ENCODE assay signal across 8 mouse cellular contexts in the genomic region with DNA sequence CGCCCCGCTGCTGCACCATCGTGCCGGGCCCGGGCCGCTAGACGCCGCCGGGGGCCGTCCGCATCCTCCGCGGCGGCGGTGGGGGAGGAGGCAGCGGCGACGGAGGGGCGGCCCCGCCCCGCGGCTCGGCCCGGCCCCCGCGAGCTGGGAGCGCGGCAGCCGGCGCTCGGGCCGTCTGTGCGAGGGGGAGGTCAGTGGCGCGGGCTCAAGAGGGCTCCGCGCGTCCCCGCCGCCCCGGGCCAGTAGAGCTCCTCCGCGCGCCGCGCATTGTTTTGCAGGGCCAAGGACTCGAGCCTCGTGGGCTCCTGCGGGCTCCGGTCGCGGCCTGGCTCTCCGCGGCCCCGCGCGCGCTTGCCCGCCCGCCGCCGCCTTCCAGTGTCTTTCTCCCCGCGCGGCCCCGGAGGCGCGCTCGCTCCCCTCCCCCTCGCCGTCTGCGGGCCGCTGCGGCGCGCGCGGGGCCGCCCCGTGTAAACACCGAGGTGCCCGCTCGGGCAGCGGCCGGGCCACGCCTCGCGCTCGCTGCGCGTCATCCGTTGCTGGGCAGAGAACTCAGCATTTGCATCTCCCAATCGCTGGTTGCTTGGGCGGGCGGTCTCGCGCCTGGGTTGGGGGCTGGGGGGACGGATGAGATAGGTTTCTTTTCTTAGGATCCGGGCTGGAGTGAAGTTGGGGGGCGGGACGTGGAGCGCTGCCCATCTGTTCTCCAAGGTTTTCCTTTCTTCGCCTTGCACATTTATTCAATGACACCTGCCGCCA. TPM values are rescaled to one million over a fixed set of nuclear protein-coding genes. Genes with fewer than 3 reads are reported as not detected.
A peak's percentile ranks its signal among the peaks of the same experiment; 100 is the strongest.
DNase-seq lines count a peak whose midpoint lies in the region; ATAC-seq and TF ChIP-seq lines count a peak whose summit lies in the region.

A gene (minus strand): TSS at position 384 of the 756 bp plus-strand sequence.

- under 1% methylated on average over 54 of the region's 104 CpGs for WGBS in forebrain, embryonic 15.5 days
- under 1% methylated on average over 82 of the region's 104 CpGs for WGBS in large intestine, adult 2 months
- under 1% methylated on average over 43 of the region's 104 CpGs for WGBS in liver, postnatal 0 days (ENCODE audit: insufficient replicate concordance)
- under 1% methylated on average over 84 of the region's 104 CpGs for WGBS in neural tube, embryonic 13.5 days

- TF ChIP-seq EP300 in liver, postnatal 0 days (IDR thresholded peaks at IDR 0.05; ENCODE audit: low read depth) = no peak

- peak; percentile 94 for DNase-seq in ES-CJ7 (ENCODE audit: low read depth, low spot score)
- peak; percentile 93 for DNase-seq in cerebellum, adult 11 months
- peak; percentile 98 to 100 for DNase-seq in heart, postnatal 14 days
- DNase-seq in large intestine, adult 2 months (ENCODE audit: low read depth, low spot score) = peak; percentile 56
- DNase-seq in liver, postnatal 0 days = peak; percentile 98
- DNase-seq in telencephalon, adult 2 months (ENCODE audit: low read depth, low spot score) = peak; percentile 87

- H3K9me3 ChIP-seq in forebrain, embryonic 15.5 days = no peaks in the 10 kb centered on the region
- H3K9me3 ChIP-seq in liver, postnatal 0 days (ENCODE audit: low read length) = no peaks in the 10 kb centered on the region
- H3K9me3 ChIP-seq in neural tube, embryonic 13.5 days = no peaks in the 10 kb centered on the region

- peak within 1 kb of the TSS; percentile 86 for H3K4me3 ChIP-seq in forebrain, embryonic 15.5 days
- H3K4me3 ChIP-seq in liver, postnatal 0 days (ENCODE audit: low read depth, low read length) = peak within 1 kb of the TSS; percentile 73
- peak within 1 kb of the TSS; percentile 84 for H3K4me3 ChIP-seq in neural tube, embryonic 13.5 days

- H3K9ac ChIP-seq in forebrain, embryonic 15.5 days (replicated peaks) = peak within 1 kb of the TSS; percentile 96
- H3K9ac ChIP-seq in liver, postnatal 0 days (replicated peaks) = peak within 1 kb of the TSS; percentile 73
- peak within 1 kb of the TSS; percentile 98 for H3K9ac ChIP-seq in neural tube, embryonic 13.5 days

- no peaks in the 10 kb centered on the region for H3K36me3 ChIP-seq in forebrain, embryonic 15.5 days
- no peaks in the 10 kb centered on the region for H3K36me3 ChIP-seq in liver, postnatal 0 days (replicated peaks; ENCODE audit: insufficient read depth, low read length)
- peaks cover 14% of the 10 kb centered on the region for H3K36me3 ChIP-seq in neural tube, embryonic 13.5 days

- ATAC-seq in forebrain, embryonic 15.5 days (replicated peaks) = peak; percentile 78
- ATAC-seq in liver, postnatal 0 days = peak; percentile 66
- ATAC-seq in neural tube, embryonic 13.5 days (ENCODE audit: low read depth) = peak; percentile 71

- peak within 1 kb of the TSS; percentile 100 for H3K27ac ChIP-seq in forebrain, embryonic 15.5 days (replicated peaks)
- H3K27ac ChIP-seq in liver, postnatal 0 days (ENCODE audit: low read depth) = peak within 1 kb of the TSS; percentile 93
- H3K27ac ChIP-seq in neural tube, embryonic 13.5 days (replicated peaks) = peak within 1 kb of the TSS; percentile 100

- intact Hi-C loops in heart, postnatal 14 days (cut with DNase I) = loop anchor here (1.0 kb wide), 1 partner anchor 16 kb away; no protein-coding TSS in a partner anchor

- H3K4me1 ChIP-seq in forebrain, embryonic 15.5 days = peaks cover 46% of the 10 kb centered on the region
- H3K4me1 ChIP-seq in liver, postnatal 0 days (ENCODE audit: insufficient read depth) = peaks cover 28% of the 10 kb centered on the region
- peaks cover 52% of the 10 kb centered on the region for H3K4me1 ChIP-seq in neural tube, embryonic 13.5 days (replicated peaks)

- no peak for TF ChIP-seq CTCF in liver, postnatal 0 days (IDR thresholded peaks at IDR 0.05; ENCODE audit: low read depth)

- no peaks in the 10 kb centered on the region for H3K27me3 ChIP-seq in forebrain, embryonic 15.5 days
- H3K27me3 ChIP-seq in liver, postnatal 0 days (ENCODE audit: insufficient read depth, low read length) = no peaks in the 10 kb centered on the region
- H3K27me3 ChIP-seq in neural tube, embryonic 13.5 days = no peaks in the 10 kb centered on the region

- peak within 1 kb of the TSS; percentile 93 for H3K4me2 ChIP-seq in forebrain, embryonic 15.5 days (replicated peaks)
- H3K4me2 ChIP-seq in liver, postnatal 0 days (ENCODE audit: low read depth, low read length) = peak within 1 kb of the TSS; percentile 90
- peak within 1 kb of the TSS; percentile 98 for H3K4me2 ChIP-seq in neural tube, embryonic 13.5 days

RNA-seq across cellular contexts. Expression of the gene that starts here (rescaled TPM):
- polyA plus RNA-seq in forebrain, embryonic 15.5 days (2015; fragmentation: Nextera tagmentation; extraction: Ambion mirVana) = 17.7 and 18.3 TPM in 2 replicates
- total RNA-seq in heart, postnatal 14 days (2021) = 10 to 100 TPM; 14.4 to 15.5 TPM
- 1.9 and 2.0 TPM in 2 replicates for polyA plus RNA-seq in large intestine, adult 2 months (2012; rRNA removed)
- polyA plus RNA-seq in liver, postnatal 0 days (2015; fragmentation: Nextera tagmentation; extraction: Ambion mirVana) = 1.2 and 1.3 TPM in 2 replicates
- 14.9 and 15.3 TPM in 2 replicates for polyA plus RNA-seq in neural tube, embryonic 13.5 days (2015; fragmentation: Nextera tagmentation; extraction: Ambion mirVana)

Comparison
In these comparisons a context has a peak if more than half of its experiments do, and no peak if none do; other contexts are left out.
1. Peak in every context shown above with its lines: DNase-seq, ATAC-seq, H3K4me3 ChIP-seq and H3K27ac ChIP-seq.